Mouse (Mus musculus) lung, adult 2 months (tissue): Measurements from ENCODE around the gene Dab1.

Experiments used
- CTCF ChIP-seq: fragments of 200-500 bp; IDR thresholded peaks from 2 replicates; pipeline ENCODE4 v1.5.1; 2011; ENCODE audit warnings: mild to moderate bottlenecking, low read length, control low read depth; ENCODE audit not compliant: insufficient read depth
- POLR2A ChIP-seq: fragments of 200-500 bp; IDR thresholded peaks from 2 replicates; pipeline ENCODE4 v1.6.1; 2011; ENCODE audit warnings: low read depth, mild to moderate bottlenecking, control low read depth, low read length, borderline replicate concordance; ENCODE audit errors: extremely low read depth

GRCm38 (mm10) chr4:104178067-104178466, 558.9 kb downstream of the Dab1 start:
- no peak for TF ChIP-seq CTCF
- no peak for TF ChIP-seq POLR2A
